Mouse (Mus musculus): ENCODE measurements around the gene Gm20683. TPM values are rescaled to one million over a fixed set of nuclear protein-coding genes. Genes with fewer than 3 reads are reported as not detected.

The Gm20683 gene
- polyA plus RNA-seq, 1 experiment from 2014 or later = 8.3 TPM

GRCm38 (mm10) chr17:25796211-25796771 lies 45.3 kb downstream of the Gm20683 start:
- Histone ChIP-seq H3K4me3 (peak overlapping the region; percentile 63), H3K4me2 (replicated peaks) (peak overlapping the region; percentile 86), H3K27me3 (0 out of 2 replicates have a peak, but pooled peaks cover 4% of the 10 kb centered on the region), H3K36me3 (no peaks in the 10 kb centered on the region), H3K27ac (replicated peaks) (peak overlapping the region; percentile 40), H3K4me1 (peaks cover 60% of the 10 kb centered on the region), H3K9me3 (no peaks in the 10 kb centered on the region), H3K9ac (replicated peaks) (peak overlapping the region; percentile 44)
- no peak for ATAC-seq (replicated peaks)
- 1% methylated on average over 37 of the region's 37 CpGs for WGBS

GRCm38 (mm10) chr17:25795609-25796092 lies 45.9 kb downstream of the Gm20683 start, which contains the start of gene AC134908.4:
Gene AC134908.4 (minus strand): TSS chr17:25795659.
- Histone ChIP-seq H3K27ac (replicated peaks) (peak within 1 kb of the TSS; percentile 40), H3K4me2 (replicated peaks) (peak within 1 kb of the TSS; percentile 86), H3K27me3 (0 out of 2 replicates have a peak, but pooled peaks cover 4% of the 10 kb centered on the region), H3K4me1 (peaks cover 64% of the 10 kb centered on the region), H3K9me3 (no peaks in the 10 kb centered on the region), H3K36me3 (no peaks in the 10 kb centered on the region), H3K9ac (replicated peaks) (peak within 1 kb of the TSS; percentile 44), H3K4me3 (peak within 1 kb of the TSS; percentile 63)
- ATAC-seq (replicated peaks) = no peak
- 6% methylated on average over 6 of the region's 6 CpGs for WGBS

- H3K4me1 ChIP-seq = peaks cover 66% of the 10 kb centered on the region
- ATAC-seq (replicated peaks) = no peak
Observed at GRCm38 (mm10) chr17:25794998-25795397, 46.6 kb downstream of the Gm20683 start.

DNA sequence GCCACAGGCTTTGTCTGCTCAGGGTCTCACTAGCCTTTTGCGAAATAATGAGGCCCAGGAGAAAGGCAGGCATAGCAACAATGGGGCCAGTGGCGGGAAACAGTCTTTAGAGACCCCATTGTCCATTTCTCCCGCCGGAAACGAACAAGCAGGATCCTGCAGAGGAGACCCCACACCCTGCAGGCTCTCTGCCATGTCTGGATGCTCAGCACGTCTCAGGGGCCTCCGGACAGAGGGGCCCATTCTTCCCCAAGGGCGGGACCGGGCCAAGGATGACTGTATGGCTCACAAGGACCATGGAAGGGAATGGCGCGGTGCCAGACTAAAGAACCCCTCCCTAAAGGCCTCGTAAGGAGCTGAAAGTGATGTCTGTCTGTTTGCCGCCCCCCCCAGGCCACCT lies 47.4 kb downstream of the Gm20683 start:
- H3K4me3 ChIP-seq = no peak overlapping the region
- H3K4me2 ChIP-seq (replicated peaks) = peak overlapping the region; percentile 86; the same call in 1 of the 2 replicates
- ATAC-seq (replicated peaks) = no peak
- H3K27ac ChIP-seq (replicated peaks) = peak overlapping the region; percentile 95
- H3K27me3 ChIP-seq = 0 out of 2 replicates have a peak, but pooled peaks cover 4% of the 10 kb centered on the region
- 0 out of 2 replicates have a peak, but pooled peaks cover 6% of the 10 kb centered on the region for H3K36me3 ChIP-seq
- no peak overlapping the region for H3K9ac ChIP-seq (replicated peaks)
- H3K9me3 ChIP-seq = no peaks in the 10 kb centered on the region
- WGBS = 8% methylated on average over 13 of the region's 13 CpGs
- peaks cover 66% of the 10 kb centered on the region for H3K4me1 ChIP-seq

More at GRCm38 (mm10) chr17:25794998-25795397, 46.6 kb downstream of the Gm20683 start:
- Histone ChIP-seq H3K4me2 (replicated peaks) (peak overlapping the region; percentile 86), H3K36me3 (no peaks in the 10 kb centered on the region), H3K27me3 (0 out of 2 replicates have a peak, but pooled peaks cover 4% of the 10 kb centered on the region), H3K4me3 (no peak overlapping the region), H3K9ac (replicated peaks) (no peak overlapping the region), H3K27ac (replicated peaks) (peak overlapping the region; percentile 35; the same call in 1 of the 2 replicates), H3K9me3 (no peaks in the 10 kb centered on the region)
- WGBS = 46% methylated on average over 17 of the region's 17 CpGs

DNA sequence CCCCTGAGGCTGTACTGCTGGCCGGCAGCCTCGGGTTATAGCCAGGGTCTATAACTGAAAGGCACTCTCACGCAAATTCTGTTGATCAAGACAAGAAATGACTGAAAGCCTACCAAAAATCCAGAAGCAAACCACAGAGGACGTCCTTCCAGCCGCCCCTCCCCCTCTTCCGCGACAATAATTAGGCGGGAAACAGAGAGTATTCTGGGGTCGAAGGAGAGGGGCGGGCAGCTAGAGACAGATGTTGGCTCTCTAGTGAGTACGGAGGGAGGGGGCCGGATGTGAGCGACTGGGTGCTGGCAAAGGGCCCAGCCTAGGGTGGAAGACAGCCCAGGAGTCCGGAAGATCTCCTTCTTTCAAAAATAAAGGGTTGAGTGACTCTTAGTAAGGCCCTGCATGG lies 48.9 kb downstream of the Gm20683 start, which contains the start of gene Fam173a:
TSS of gene Fam173a (minus strand) at position 287 of the 400 bp plus-strand sequence.
- H3K36me3 ChIP-seq = 0 out of 2 replicates have a peak, but pooled peaks cover 7% of the 10 kb centered on the region
- 0 out of 2 replicates have a peak, but pooled peaks cover 4% of the 10 kb centered on the region for H3K27me3 ChIP-seq
- peaks cover 65% of the 10 kb centered on the region for H3K4me1 ChIP-seq
- ATAC-seq (replicated peaks) = peak; percentile 41
- WGBS = 0% methylated on average over 14 of the region's 14 CpGs
- H3K27ac ChIP-seq (replicated peaks) = peak within 1 kb of the TSS; percentile 95
- peak within 1 kb of the TSS; percentile 93 for H3K4me2 ChIP-seq (replicated peaks)
- H3K4me3 ChIP-seq = peak within 1 kb of the TSS; percentile 92
- no peaks in the 10 kb centered on the region for H3K9me3 ChIP-seq
- peak within 1 kb of the TSS; percentile 83 for H3K9ac ChIP-seq (replicated peaks)

GRCm38 (mm10) chr17:25791843-25792527 lies 49.6 kb downstream of the Gm20683 start:
- Histone ChIP-seq H3K27ac (replicated peaks) (peak overlapping the region; percentile 95), H3K9ac (replicated peaks) (peak overlapping the region; percentile 83), H3K9me3 (no peaks in the 10 kb centered on the region), H3K27me3 (0 out of 2 replicates have a peak, but pooled peaks cover 4% of the 10 kb centered on the region), H3K4me1 (peaks cover 59% of the 10 kb centered on the region), H3K4me3 (peak overlapping the region; percentile 92), H3K36me3 (0 out of 2 replicates have a peak, but pooled peaks cover 7% of the 10 kb centered on the region), H3K4me2 (replicated peaks) (peak overlapping the region; percentile 93)
- WGBS = under 1% methylated on average over 45 of the region's 45 CpGs
- peak; percentile 72 for ATAC-seq (replicated peaks)

GRCm38 (mm10) chr17:25791320-25791842 lies 50.2 kb downstream of the Gm20683 start:
- H3K36me3 ChIP-seq = 0 out of 2 replicates have a peak, but pooled peaks cover 7% of the 10 kb centered on the region
- peak overlapping the region; percentile 93 for H3K4me2 ChIP-seq (replicated peaks)
- no peaks in the 10 kb centered on the region for H3K9me3 ChIP-seq
- peaks cover 53% of the 10 kb centered on the region for H3K4me1 ChIP-seq
- H3K27me3 ChIP-seq = no peaks in the 10 kb centered on the region
- no peak; the same call in 1 of the 2 replicates for ATAC-seq (replicated peaks)
- peak overlapping the region; percentile 95 for H3K27ac ChIP-seq (replicated peaks)
- H3K9ac ChIP-seq (replicated peaks) = peak overlapping the region; percentile 83
- H3K4me3 ChIP-seq = peak overlapping the region; percentile 92
- 23% methylated on average over 19 of the region's 19 CpGs for WGBS

DNA sequence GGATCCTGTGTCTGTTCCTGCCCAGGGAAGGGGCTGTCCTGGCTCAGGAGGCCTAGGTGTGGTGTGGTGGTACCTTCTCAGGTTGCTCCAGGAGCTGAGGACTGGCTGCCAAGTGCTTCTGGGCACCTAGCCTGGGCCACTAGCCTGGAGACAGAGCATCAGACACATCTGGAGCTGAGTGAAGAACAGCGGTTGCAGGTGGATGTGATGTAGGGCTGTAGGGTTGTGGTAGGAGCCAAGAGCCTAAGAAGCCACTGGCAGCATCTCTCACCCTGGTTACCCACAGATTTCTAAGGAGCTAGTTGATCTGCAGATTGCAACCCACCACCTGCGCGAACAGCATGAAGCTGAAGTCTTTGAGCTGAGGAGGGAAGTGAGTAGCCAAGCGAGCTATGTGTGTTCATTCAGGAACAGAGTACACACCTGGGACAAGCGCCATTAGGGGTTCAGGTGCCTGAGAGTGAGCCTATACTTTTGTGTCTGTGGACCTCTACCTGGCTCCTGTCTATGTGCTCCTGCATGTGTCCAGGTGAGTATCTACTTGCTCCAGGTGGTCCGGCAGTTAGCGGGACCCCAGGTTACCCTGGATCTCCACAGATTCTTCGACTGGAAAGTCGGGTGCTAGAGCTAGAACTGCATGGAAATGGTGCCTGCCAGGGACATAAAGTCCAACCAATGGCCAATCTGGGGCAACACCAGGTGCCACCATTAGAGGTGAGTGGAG lies 54.6 kb downstream of the Gm20683 start:
- H3K27ac ChIP-seq (replicated peaks) = no peak overlapping the region
- peaks cover 34% of the 10 kb centered on the region for H3K4me1 ChIP-seq
- H3K9ac ChIP-seq (replicated peaks) = no peak overlapping the region
- 90% methylated on average over 9 of the region's 9 CpGs for WGBS
- no peak for ATAC-seq (replicated peaks)
- peaks cover 22% of the 10 kb centered on the region for H3K36me3 ChIP-seq
- H3K9me3 ChIP-seq = no peaks in the 10 kb centered on the region
- no peak overlapping the region for H3K4me2 ChIP-seq (replicated peaks)
- no peaks in the 10 kb centered on the region for H3K27me3 ChIP-seq
- no peak overlapping the region for H3K4me3 ChIP-seq

DNA sequence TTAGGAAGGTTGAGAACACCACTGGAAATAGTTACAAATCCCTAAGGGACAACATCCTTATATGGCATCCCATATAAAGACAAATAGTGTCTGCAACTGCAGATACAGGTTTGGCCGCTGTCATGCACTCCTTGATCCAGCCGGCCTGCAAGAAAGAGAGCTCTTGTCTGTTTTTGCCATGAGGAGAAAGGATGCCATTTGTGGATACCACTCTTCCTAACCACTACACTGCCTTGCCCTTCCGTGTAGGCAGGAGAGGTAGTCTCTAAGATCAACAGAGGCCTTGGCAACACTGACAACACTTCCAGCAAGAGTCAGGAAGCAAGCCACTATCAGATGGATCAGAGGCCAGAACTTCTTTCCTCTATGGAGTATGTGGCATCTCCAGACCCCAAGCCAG lies 55.3 kb downstream of the Gm20683 start, which contains the start of gene Ccdc78:
TSS of gene Ccdc78 (plus strand) at position 301 of the 400 bp plus-strand sequence.
- Histone ChIP-seq H3K36me3 (peaks cover 28% of the 10 kb centered on the region), H3K4me1 (peaks cover 29% of the 10 kb centered on the region), H3K4me2 (replicated peaks) (peak within 1 kb of the TSS; percentile 63), H3K9ac (replicated peaks) (peak within 1 kb of the TSS; percentile 71), H3K27ac (replicated peaks) (peak within 1 kb of the TSS; percentile 88), H3K9me3 (no peaks in the 10 kb centered on the region), H3K27me3 (no peaks in the 10 kb centered on the region), H3K4me3 (peak within 1 kb of the TSS; percentile 68)
- ATAC-seq (replicated peaks) = no peak
- WGBS = 86% methylated on average over 3 of the region's 3 CpGs

DNA sequence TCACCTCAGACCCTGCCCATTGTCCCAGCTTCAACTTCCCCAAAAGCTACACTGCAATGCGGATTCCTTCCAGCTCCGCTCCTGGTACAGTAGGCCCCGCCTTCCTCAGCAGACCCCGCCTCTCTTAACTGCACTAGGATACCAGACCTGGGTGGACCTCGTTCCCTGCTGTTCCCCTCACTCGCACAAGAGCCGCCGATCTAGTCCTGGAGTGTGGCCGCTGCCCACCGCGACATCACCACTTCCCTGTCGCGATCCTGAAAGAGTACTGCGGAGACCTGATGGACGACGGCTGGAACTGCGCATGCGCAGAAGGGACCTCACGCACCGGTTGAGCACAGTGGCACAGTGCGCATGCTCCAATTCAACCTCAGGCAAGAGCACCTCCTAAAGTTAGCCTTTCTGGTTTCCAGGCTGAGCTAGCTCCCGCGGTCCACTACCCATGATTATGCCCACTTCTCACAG lies 56.2 kb downstream of the Gm20683 start, which contains the start of gene Haghl:
TSS of gene Haghl (minus strand) at position 393 of the 465 bp plus-strand sequence.
- peaks cover 38% of the 10 kb centered on the region for H3K36me3 ChIP-seq
- no peaks in the 10 kb centered on the region for H3K9me3 ChIP-seq
- H3K4me1 ChIP-seq = peaks cover 21% of the 10 kb centered on the region
- peak within 1 kb of the TSS; percentile 88 for H3K27ac ChIP-seq (replicated peaks)
- peak within 1 kb of the TSS; percentile 68 for H3K4me3 ChIP-seq
- peak within 1 kb of the TSS; percentile 63 for H3K4me2 ChIP-seq (replicated peaks)
- no peaks in the 10 kb centered on the region for H3K27me3 ChIP-seq
- peak; percentile 82 for ATAC-seq (replicated peaks)
- WGBS = under 1% methylated on average over 23 of the region's 23 CpGs
- H3K9ac ChIP-seq (replicated peaks) = peak within 1 kb of the TSS; percentile 71

All from forebrain, embryonic 15.5 days (tissue).